ENCODE assay signal across 8 mouse cellular contexts in genomic region chr2:15055741-15056151, GRCm38 (mm10). TPM values are rescaled to one million over a fixed set of nuclear protein-coding genes. Genes with fewer than 3 reads are reported as not detected.
DNase-seq lines count a peak whose midpoint lies in the region; ATAC-seq and TF ChIP-seq lines count a peak whose summit lies in the region.

No protein-coding gene starts in this region.

- no peak overlapping the region for H3K27ac ChIP-seq in embryonic fibroblast, embryonic 13.5 days (ENCODE audit: insufficient read depth, low read length)
- peak overlapping the region; percentile 94 for H3K27ac ChIP-seq in limb, embryonic 13.5 days

- H3K4me2 ChIP-seq in limb, embryonic 13.5 days (replicated peaks) = peak overlapping the region; percentile 76

- peaks cover 43% of the 10 kb centered on the region for H3K79me3 ChIP-seq in C2C12 (ENCODE audit: low read depth)

- peaks cover 2% of the 10 kb centered on the region; the same call in 1 of the 2 replicates for H3K4me1 ChIP-seq in embryonic fibroblast, embryonic 13.5 days (ENCODE audit: control insufficient read depth, insufficient read depth, low read length)
- peaks cover 28% of the 10 kb centered on the region for H3K4me1 ChIP-seq in limb, embryonic 13.5 days

- no peaks in the 10 kb centered on the region for H3K36me3 ChIP-seq in C2C12 (ENCODE audit: control insufficient read depth, insufficient read depth)
- no peaks in the 10 kb centered on the region for H3K36me3 ChIP-seq in limb, embryonic 13.5 days

- no peak for TF ChIP-seq CTCF in C2C12 (IDR thresholded peaks at IDR 0.05; ENCODE audit: control insufficient read depth, insufficient read depth, insufficient read length)
- TF ChIP-seq CTCF in embryonic fibroblast, embryonic 13.5 days (IDR thresholded peaks at IDR 0.05; ENCODE audit: borderline replicate concordance, insufficient read depth, low read length) = no peak

- peak overlapping the region; percentile 93 for H3K4me3 ChIP-seq in C2C12 (ENCODE audit: insufficient read depth, poor library complexity, severe bottlenecking)
- H3K4me3 ChIP-seq in embryonic fibroblast, embryonic 13.5 days (ENCODE audit: insufficient read depth, low read length) = peak overlapping the region; percentile 90
- H3K4me3 ChIP-seq in limb, embryonic 13.5 days = peak overlapping the region; percentile 79

- no peak for ATAC-seq in limb, embryonic 13.5 days (ENCODE audit: low FRiP score, low read depth)
- no peak for ATAC-seq in cerebellum, adult (ENCODE audit: insufficient number of reproducible peaks, low FRiP score, low TSS enrichment)

- no peaks in the 10 kb centered on the region for H3K27me3 ChIP-seq in C2C12 (ENCODE audit: control insufficient read depth, insufficient read depth, insufficient read length)
- H3K27me3 ChIP-seq in limb, embryonic 13.5 days = no peaks in the 10 kb centered on the region

- under 1% methylated on average over 15 of the region's 15 CpGs for WGBS in limb, embryonic 13.5 days

- H3K9me3 ChIP-seq in limb, embryonic 13.5 days = no peaks in the 10 kb centered on the region

- H3K79me2 ChIP-seq in C2C12 (ENCODE audit: control insufficient read depth, insufficient read depth) = peaks cover 57% of the 10 kb centered on the region

- peak overlapping the region; percentile 98 for H3K9ac ChIP-seq in limb, embryonic 13.5 days

- peak overlapping the region; percentile 69 for H3ac ChIP-seq in C2C12 (ENCODE audit: control insufficient read depth, insufficient read length, low read depth)

- DNase-seq in embryo, embryonic 10 days (ENCODE audit: low spot score) = peak; percentile 29
- no peak for DNase-seq in embryo, embryonic 11 days
- DNase-seq in naive thymus-derived CD4-positive, alpha-beta T cell, adult 2 months (ENCODE audit: low read depth) = peak; percentile 69
- no peak for DNase-seq in adrenal gland, postnatal 36 days

- no peak for TF ChIP-seq POLR2A in embryonic fibroblast, embryonic 13.5 days (IDR thresholded peaks at IDR 0.05; ENCODE audit: low read depth, low read length)

TF ChIP-seq in C2C12, 6 proteins besides CTCF, POLR2A, EP300 and RAD21:
- no peak for TF ChIP-seq USF1 (IDR thresholded peaks at IDR 0.05; ENCODE audit: low read depth)
- no peak for TF ChIP-seq MYOD1 (IDR thresholded peaks at IDR 0.05; ENCODE audit: control insufficient read depth, insufficient read length, low read depth)
- no peak for TF ChIP-seq MYOG (IDR thresholded peaks at IDR 0.05; ENCODE audit: control insufficient read depth, extremely low read depth, insufficient read length)
- no peak for TF ChIP-seq CEBPB (IDR thresholded peaks at IDR 0.05; ENCODE audit: low read depth)
- no peak for TF ChIP-seq FOSL1 (IDR thresholded peaks at IDR 0.05; ENCODE audit: insufficient read depth, low read length, poor library complexity, severe bottlenecking)
- TF ChIP-seq MAX (IDR thresholded peaks at IDR 0.05) = no peak

RNA-seq across cellular contexts. Expression of gene Nsun6, which starts 0.9 kb away (rescaled TPM):
- polyA plus RNA-seq in C2C12 (2012; fragmentation: generic; extraction: Trizol) = 4.5 TPM
- polyA plus RNA-seq in embryonic fibroblast, embryonic 13.5 days (2011; ENCODE audit: insufficient read length, low read depth, missing spikeins) = 9.5 and 12.6 TPM in 2 replicates
- polyA plus RNA-seq in limb, embryonic 13.5 days (2015; fragmentation: Nextera tagmentation; extraction: Ambion mirVana) = 12.0 and 13.6 TPM in 2 replicates
- total RNA-seq in adrenal gland, postnatal 36 days (2021) = 10 to 100 TPM in 1 of 2 experiments, 1 to 10 TPM in 1; 7.9 to 11.7 TPM

RNA-seq across cellular contexts. Expression of gene Arl5b, which starts 6.6 kb away (rescaled TPM):
- 4.1 TPM for polyA plus RNA-seq in C2C12 (2012; fragmentation: generic; extraction: Trizol)
- 19.2 and 32.7 TPM in 2 replicates for polyA plus RNA-seq in embryonic fibroblast, embryonic 13.5 days (2011; ENCODE audit: insufficient read length, low read depth, missing spikeins)
- polyA plus RNA-seq in limb, embryonic 13.5 days (2015; fragmentation: Nextera tagmentation; extraction: Ambion mirVana) = 45.7 and 47.9 TPM in 2 replicates
- total RNA-seq in adrenal gland, postnatal 36 days (2021) = 10 to 100 TPM; 26.7 to 32.9 TPM

Comparison
In these comparisons a context has a peak if more than half of its experiments do, and no peak if none do; other contexts are left out.
1. DNase-seq: peak in embryo, embryonic 10 days (single experiment) and naive thymus-derived CD4-positive, alpha-beta T cell, adult 2 months (single experiment); none in embryo, embryonic 11 days (single experiment) and adrenal gland, postnatal 36 days (0 of 2).
2. Peak in every context shown above with its lines, with median percentiles within 50 percentile points of each other: H3K4me3 ChIP-seq.